Mouse (Mus musculus) gastrocnemius, adult 2 months (tissue): ENCODE results near the gene Psmc6. TPM values are rescaled to one million over a fixed set of nuclear protein-coding genes. Genes with fewer than 3 reads are reported as not detected.

Source experiments
- DNase-seq: peaks from one replicate; pipeline ENCODE4 v3.0.0; 2022
- H3K27ac ChIP-seq: fragments of 200-600 bp; 2 replicates; pipeline ENCODE4 v1.8.1; 2022; ENCODE audit warnings: mild to moderate bottlenecking
- H3K4me3 ChIP-seq: fragments of 200-600 bp; 2 replicates; pipeline ENCODE4 v1.8.1; 2022; ENCODE audit warnings: mild to moderate bottlenecking, moderate library complexity
- CTCF ChIP-seq: fragments of 200-600 bp; IDR thresholded peaks from 2 replicates; pipeline ENCODE4 v1.8.1; 2022; ENCODE audit warnings: antibody characterized with exemption, mild to moderate bottlenecking, moderate library complexity
- intact Hi-C: fragments of 180-260 bp; cut with DNase I; formaldehyde crosslinking; loops from one replicate; pipeline ENCODE4 v1.15.1; 2025
- long read RNA-seq, 2 experiments: library from polyadenylated mRNA; stranded (forward); transcript quantifications; one replicate each; pipeline ENCODE4 v2.0.0; 2021
- total RNA-seq, 2 experiments: library from RNA; stranded (reverse); gene quantifications; 2 replicates each; pipeline ENCODE4 v1.2.3; 2021

Psmc6 gene
- 100 to 1,000 TPM; 104 TPM for total RNA-seq
- long read RNA-seq, experiment 1, transcript Psmc6-201 (14 exons, 2,234 nt): major isoform, 99 of 106 reads
- long read RNA-seq, experiment 1, partial matches to known transcripts: 5 of 106 reads
- long read RNA-seq, experiment 1, other reads (novel, unspliced or antisense): 2 of 106 reads
- long read RNA-seq, experiment 2, transcript Psmc6-201 (14 exons, 2,234 nt): major isoform, 107 of 119 reads
- long read RNA-seq, experiment 2, partial matches to known transcripts: 7 of 119 reads
- long read RNA-seq, experiment 2, other reads (novel, unspliced or antisense): 5 of 119 reads

DNA sequence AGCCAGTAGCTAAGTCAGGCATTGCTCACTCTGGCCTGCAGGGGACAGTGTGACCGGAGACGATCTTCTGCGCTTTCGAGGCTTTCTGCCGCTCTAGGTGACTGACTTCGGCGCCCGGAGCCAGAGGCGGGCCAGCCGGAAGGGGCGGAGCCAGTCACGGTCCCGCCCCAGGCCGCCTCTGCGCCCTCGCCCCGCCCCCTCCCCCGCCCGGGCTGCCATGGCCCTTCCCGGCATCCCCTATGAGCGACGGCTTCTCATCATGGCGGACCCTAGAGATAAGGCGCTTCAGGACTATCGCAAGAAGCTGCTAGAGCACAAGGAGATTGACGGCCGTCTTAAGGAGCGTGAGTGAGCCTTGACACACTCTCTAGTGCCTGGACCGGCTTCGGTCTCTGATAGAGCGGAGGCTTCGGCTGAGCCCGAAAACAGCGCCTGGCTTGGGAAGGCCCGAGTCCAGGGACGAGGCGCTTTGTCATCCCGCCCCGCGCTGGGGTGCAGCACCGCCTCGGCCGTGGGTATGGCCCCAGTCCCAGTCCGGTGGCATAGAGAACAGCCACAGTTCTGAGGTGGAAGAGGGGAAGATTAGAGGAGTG, at the start of gene Psmc6:
TSS of gene Psmc6 (plus strand) at position 200 of the 593 bp plus-strand sequence.
- H3K4me3 ChIP-seq: peak within 1 kb of the TSS; percentile 96
- intact Hi-C loops: loop anchor here (2.0 kb wide), 1 partner anchor 109 kb away; the partner anchor contains the start of gene Txndc16
- TF ChIP-seq CTCF: peak; percentile 93
- H3K27ac ChIP-seq: peak within 1 kb of the TSS; percentile 94
- DNase-seq: peak; percentile 94

DNA sequence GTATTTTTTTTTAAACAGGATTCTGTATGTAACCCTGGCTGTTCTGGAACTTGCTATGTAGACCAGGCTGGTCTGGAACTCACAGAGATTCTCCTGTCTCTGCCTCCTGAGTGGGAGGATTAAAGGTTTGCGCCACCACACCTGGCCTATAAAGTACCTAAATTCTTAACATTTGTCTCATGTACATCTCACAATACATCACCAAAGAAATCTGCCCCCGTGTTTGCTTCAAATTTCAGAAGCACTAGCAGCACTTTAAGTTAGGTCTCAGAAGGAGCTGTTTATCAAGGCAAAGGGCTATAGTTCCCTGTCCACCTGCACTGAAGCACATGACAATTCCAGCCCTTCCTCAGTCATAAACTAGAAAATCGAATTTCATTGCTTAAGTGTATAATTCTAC, 47.5 kb upstream of the Psmc6 start:
- TF ChIP-seq CTCF: no peak
- Histone ChIP-seq H3K27ac (no peak overlapping the region), H3K4me3 (no peak overlapping the region)
- intact Hi-C loops: no loop called here
- DNase-seq: no peak

DNA sequence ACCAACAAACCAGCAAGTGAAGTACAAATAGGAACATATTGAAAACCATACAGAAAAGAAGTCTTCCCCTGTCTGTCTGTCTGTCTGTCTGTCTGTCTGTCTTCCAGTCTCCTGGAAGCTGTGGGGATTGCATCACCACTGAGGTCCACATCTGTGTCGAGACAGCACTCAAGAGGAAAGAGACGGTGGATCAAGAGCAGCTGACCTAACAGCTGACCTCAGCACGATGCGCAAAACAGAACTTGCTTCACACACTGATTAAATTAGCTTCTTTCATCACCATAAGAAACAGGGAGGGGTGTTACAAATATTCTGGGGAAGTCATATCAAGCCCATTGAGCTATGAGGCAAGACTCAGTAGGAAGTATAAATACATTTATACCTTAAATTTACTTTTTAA, 38.0 kb upstream of the Psmc6 start:
- no peak overlapping the region for H3K4me3 ChIP-seq
- no peak overlapping the region for H3K27ac ChIP-seq
- intact Hi-C loops: no loop called here
- DNase-seq: no peak
- TF ChIP-seq CTCF: no peak

DNA sequence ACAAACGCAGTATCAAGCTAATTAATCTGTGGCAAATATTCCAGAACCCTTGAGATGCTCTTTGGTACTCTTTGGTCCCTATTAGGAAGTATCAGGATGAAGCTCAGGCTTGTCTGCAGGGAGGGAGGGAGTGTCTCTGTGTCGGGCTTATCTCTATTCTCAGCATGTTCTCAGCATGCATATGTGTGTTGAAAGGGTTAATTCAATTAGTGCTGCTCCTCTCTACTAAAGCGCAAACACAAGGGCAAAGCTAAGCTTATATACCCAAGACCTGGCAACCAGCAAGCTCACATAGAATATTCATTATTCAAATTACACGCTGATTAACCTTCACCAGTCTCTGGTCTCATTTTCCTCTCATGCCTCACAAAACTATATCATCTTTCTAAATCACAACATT, 25.6 kb upstream of the Psmc6 start:
- intact Hi-C loops: no loop called here
- Histone ChIP-seq H3K4me3 (no peak overlapping the region), H3K27ac (no peak overlapping the region)
- no peak for TF ChIP-seq CTCF
- no peak for DNase-seq

DNA sequence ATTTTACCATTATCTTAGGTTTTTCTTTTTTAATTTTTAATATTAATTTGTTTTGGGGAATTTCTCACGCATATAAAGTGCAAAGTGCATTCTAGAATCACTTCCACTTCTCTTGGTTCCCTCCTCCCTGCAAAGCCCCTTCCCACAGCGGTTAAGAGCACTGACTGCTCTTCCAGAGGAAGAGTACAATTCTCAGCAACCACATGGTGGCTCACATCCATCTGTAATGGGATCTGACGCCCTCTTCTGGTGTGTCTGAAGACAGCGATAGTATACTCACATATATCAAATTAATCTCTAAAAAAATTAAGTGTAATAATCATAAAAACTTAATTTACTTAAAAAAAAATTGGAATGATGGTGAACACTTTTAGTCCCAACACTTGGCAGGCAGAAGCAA, 25.2 kb upstream of the Psmc6 start:
- intact Hi-C loops: no loop called here
- no peak overlapping the region for H3K4me3 ChIP-seq
- H3K27ac ChIP-seq: no peak overlapping the region
- no peak; the same call in 1 of the 2 replicates for TF ChIP-seq CTCF
- no peak for DNase-seq

DNA sequence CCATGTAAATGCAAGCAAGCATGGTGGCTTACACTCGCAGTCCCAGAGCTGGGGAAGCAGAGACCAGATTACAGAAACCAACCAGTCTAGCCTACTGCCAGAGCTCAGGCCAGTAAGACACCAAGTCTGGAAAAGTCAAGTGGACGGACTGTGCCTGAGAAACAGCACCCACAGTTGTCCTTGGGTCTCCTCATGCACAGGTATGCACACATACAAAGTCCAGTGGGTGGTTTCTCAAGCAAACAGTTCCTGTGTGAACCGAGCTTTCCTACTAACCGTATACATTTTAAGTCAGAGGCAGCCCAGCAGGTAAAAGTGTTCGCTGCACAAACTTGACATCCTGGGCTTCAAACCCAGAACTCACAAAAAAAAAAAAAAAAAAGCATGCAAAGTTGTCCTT, 23.7 kb upstream of the Psmc6 start:
- Histone ChIP-seq H3K4me3 (no peak overlapping the region), H3K27ac (no peak overlapping the region)
- no peak for TF ChIP-seq CTCF
- intact Hi-C loops: no loop called here
- no peak for DNase-seq

DNA sequence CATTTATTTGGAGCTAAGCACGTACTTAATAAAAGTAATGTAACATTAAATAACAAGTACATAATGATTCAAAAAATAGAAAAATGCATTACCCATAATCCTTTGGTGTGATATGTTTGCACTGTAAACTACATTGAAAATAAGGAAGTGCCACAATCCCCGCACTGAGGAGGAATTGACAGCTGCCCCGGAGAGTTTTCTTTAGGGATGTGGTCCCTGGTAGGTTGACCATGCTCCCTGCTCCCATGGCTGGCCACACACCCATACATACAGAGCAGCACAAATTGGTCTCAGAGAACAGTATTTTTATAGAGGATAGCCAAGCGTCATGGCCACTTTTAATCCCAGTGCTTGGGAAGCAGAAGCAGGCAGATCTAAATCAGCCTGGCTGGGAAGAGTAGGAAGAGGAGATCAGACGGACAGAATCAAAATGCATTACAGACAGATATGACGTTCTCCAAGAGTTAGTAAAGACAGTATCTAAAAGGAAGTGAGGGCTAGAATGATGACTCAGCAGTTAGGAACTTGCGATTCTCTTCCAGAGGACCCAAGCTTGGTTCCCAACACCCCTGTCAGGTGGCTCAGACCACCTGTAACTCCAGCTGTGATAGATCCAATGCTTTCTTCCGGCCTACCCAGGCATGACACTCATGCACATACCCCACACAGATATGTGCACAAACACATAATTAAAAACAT, 21.8 kb upstream of the Psmc6 start:
- intact Hi-C loops: no loop called here
- DNase-seq: no peak
- no peak overlapping the region for H3K4me3 ChIP-seq
- H3K27ac ChIP-seq: no peak overlapping the region
- TF ChIP-seq CTCF: no peak

DNA sequence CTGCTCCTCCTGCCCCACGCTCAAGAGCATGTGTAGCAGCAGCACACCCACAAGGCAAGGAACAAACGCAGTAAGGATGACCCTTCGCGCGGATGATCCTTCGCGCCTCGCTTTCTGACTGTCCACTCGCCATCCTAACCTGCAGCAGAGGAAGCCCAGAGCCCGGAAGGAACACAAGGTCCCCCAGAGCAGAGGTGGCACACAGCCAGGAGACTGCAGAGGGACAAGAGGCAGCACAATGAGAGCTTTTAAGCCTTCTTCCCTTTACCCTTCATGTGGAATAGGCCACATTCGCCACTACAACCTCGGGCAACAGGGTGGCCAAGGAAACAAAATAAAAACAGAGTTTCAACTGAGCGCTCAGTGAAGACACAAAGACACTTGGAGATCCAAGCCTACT, 19.9 kb upstream of the Psmc6 start:
- intact Hi-C loops: loop anchor here (10.0 kb wide), 1 partner anchor 95 kb away; the partner anchor contains the start of gene Gpr137c
- peak; percentile 28 for DNase-seq
- TF ChIP-seq CTCF: no peak
- Histone ChIP-seq H3K27ac (no peak overlapping the region), H3K4me3 (no peak overlapping the region)

DNA sequence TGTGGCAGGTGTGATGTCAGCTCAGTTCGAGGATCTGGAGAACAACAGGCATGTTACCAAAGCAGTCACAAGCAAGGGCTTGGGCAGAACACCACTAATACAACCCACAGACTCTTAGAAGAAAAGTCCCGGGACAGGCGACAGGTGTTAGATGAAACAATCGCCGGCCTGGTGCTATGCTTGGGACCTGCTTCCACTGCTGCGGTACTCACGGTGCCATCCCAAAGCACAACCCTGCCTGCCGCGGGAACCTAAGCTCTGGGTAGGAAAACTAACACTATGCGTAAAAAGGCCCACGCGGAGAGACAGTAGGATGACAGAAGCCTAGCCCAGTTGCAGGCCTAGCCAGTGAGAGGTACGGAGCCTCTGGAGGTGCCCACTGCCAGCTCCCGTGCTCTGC, 19.5 kb upstream of the Psmc6 start:
- no peak overlapping the region for H3K4me3 ChIP-seq
- intact Hi-C loops: loop anchor here (10.0 kb wide), 1 partner anchor 95 kb away; the partner anchor contains the start of gene Gpr137c
- TF ChIP-seq CTCF: no peak
- no peak for DNase-seq
- H3K27ac ChIP-seq: no peak overlapping the region

DNA sequence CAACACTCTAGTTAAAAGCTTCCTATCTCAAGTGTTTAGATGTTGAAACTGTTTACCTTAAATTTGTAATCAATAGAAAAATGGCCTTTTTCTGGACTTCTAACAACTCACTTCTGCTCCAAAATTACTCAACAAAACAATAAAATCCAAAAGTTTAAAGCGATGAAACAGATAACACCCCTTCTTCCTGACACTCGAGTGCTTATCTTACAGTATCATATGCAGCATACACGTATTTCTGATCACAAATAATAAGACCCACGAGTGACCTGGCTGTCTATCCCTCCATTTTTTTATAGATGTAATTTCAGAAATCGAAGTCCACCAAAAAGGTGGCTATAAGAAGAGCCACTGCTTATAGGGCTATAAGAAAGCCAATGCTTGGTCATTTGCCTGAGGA, 12.7 kb upstream of the Psmc6 start:
- Histone ChIP-seq H3K4me3 (peak overlapping the region; percentile 98), H3K27ac (no peak overlapping the region)
- no peak for TF ChIP-seq CTCF
- intact Hi-C loops: loop anchor here (10.0 kb wide), 1 partner anchor 102 kb away; the partner anchor contains the start of gene Gpr137c
- DNase-seq: no peak

DNA sequence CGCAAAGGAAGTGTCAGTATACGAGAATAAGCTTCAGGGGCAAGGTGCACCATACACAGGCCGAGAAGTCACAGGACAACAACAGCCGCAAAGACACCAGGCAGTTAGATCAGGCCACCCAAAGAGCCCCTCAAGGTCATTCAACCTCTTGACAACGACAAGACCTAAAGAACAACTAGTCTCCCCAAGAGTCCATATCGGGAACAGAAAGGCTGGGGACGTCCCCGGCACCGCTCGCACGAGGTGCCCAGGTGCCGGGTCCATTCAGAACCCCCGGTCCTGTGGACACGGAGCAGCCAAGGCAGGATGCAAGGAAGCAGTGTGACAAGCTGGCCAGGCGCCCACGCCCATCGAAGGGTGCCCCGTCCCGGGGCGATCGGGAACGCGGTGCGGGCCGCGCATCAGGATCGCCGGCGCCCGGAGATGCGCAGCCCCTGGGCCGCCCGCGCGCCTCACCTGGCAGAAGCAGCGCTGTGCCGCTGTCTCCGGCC, 11.6 kb upstream of the Psmc6 start:
- Histone ChIP-seq H3K4me3 (peak overlapping the region; percentile 98), H3K27ac (peak overlapping the region; percentile 91)
- DNase-seq: no peak
- no peak for TF ChIP-seq CTCF
- intact Hi-C loops: loop anchor here (10.0 kb wide), 1 partner anchor 103 kb away; the partner anchor contains the start of gene Gpr137c

DNA sequence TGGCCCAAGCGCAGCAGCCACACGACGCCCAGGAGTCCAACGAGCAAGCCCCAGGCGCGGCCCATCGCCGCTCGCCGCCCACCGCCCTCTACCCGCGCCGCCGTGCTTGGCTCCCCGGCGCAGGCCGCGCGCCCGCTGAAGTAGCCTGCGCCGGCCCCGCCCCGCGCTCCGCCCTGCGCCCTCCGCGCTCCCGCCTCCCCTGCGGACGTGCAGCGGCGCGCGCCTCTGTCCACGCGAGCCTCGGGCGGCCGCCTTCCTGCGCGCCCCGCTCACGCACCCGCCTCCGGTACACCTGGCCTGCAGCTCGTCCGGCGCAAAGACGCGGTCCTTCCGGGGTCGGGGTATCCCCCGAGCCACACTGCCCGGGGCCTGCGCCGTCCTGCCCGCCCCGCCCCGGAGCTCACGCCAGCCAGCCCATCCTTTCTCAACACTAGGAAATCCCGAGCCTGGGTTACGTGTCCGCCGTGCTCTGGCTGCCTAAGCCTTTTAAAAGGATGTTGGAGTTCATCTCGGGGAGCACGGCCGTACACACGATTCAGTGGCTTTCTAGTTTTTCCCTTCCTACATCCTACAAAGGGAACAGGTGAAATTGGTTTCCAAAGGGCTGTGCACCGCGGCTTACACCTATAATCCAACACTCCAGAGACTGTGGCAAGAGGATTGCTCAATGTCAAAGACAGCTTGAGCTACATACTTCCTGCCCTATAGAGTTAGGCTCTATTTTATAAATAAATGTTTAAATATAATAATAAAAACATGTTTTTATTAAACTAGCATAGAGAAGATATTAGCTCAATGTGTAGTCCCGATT, 11.0 kb upstream of the Psmc6 start, which contains the start of gene Ero1l:
TSS of gene Ero1l (minus strand) at position 346 of the 811 bp plus-strand sequence.
- Histone ChIP-seq H3K27ac (peak within 1 kb of the TSS; percentile 91), H3K4me3 (peak within 1 kb of the TSS; percentile 98)
- peak; percentile 90 for DNase-seq
- no peak for TF ChIP-seq CTCF
- intact Hi-C loops: loop anchor here (10.0 kb wide), 1 partner anchor 104 kb away; the partner anchor contains the start of gene Gpr137c
